8 mouse cellular contexts compared by ENCODE assay signal in the genomic region with DNA sequence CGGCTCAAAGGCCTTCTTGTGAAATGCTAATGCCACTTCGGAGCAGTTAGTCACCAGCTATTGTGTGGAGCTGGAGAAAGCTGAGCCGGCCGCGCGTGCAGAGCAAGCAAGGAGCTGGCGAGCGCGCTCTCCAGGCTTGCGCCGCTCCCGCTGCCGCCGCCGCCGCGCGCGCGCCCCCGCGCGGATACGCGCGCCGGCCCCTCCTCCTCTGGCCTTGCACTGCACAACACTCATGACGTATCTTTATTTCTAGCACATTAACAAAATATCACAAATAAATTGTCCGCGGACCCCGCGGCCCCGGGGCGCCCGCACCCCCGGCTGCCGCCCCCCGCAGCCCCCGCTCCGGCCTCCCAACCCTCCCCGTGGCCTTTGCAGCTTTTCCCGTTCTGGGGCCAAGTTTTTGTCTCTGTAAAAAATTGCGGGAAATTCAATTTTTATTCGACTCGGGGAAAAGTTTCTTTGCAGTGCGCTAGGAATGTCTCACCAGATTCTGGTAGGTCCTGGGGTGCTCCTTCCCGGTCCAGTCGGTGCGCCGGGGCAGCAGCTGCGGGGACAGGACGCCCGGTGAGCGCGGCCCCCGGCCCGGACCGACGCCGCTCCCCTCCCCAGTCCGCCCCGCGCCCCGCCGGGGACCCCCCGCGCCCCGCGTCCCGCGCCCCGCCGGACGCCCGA. TPM values are rescaled to one million over a fixed set of nuclear protein-coding genes. Genes with fewer than 3 reads are reported as not detected.
DNase-seq lines count a peak whose midpoint lies in the region; ATAC-seq and TF ChIP-seq lines count a peak whose summit lies in the region.

No protein-coding gene starts in this region.

- TF ChIP-seq CTCF in thymus, adult 2 months (IDR thresholded peaks at IDR 0.05; ENCODE audit: borderline replicate concordance, control insufficient read depth, extremely low read depth, insufficient read depth, low read length, poor library complexity), result 0 out of 2 replicates have a peak, but pooled peaks have one; percentile 31

- peaks cover 3% of the 10 kb centered on the region; the same call in 1 of the 2 replicates for H3K36me3 ChIP-seq in lung, embryonic 16.5 days (ENCODE audit: control insufficient read depth, insufficient read depth, low read length)
- no peaks in the 10 kb centered on the region for H3K36me3 ChIP-seq in thymus, adult 2 months (ENCODE audit: control insufficient read depth, insufficient read depth, low read length)

- H3K9me3 ChIP-seq in lung, embryonic 16.5 days (ENCODE audit: control insufficient read depth, low read length), result no peaks in the 10 kb centered on the region

- H3K4me2 ChIP-seq in lung, embryonic 16.5 days (ENCODE audit: low read depth, low read length), result peak overlapping the region; percentile 74

- peak overlapping the region; percentile 99 for H3K27ac ChIP-seq in lung, embryonic 16.5 days (ENCODE audit: low read length)
- H3K27ac ChIP-seq in thymus, adult 2 months (ENCODE audit: control insufficient read depth, insufficient read depth, low read length), result peak overlapping the region; percentile 87; the same call in 1 of the 2 replicates

- ATAC-seq in hematopoietic stem cell, adult 5-6 weeks (replicated peaks in 1 of 2; ENCODE audit: insufficient read depth in 1 of 2, low FRiP score in 2 of 2, low TSS enrichment in 1 of 2, low read depth in 1 of 2, poor library complexity in 2 of 2, severe bottlenecking in 2 of 2), result peak; percentile 51 to 65; a peak in 3 of 4 replicates
- ATAC-seq in lung, embryonic 16.5 days (ENCODE audit: low read depth), result peak; percentile 88

- DNase-seq in MN1 (ENCODE audit: low spot score), result peak; percentile 90
- peak; percentile 80 for DNase-seq in cerebellum, adult 8-10 months
- DNase-seq in forelimb bud, embryonic 11.5 days (ENCODE audit: low read depth, low spot score), result peak; percentile 83
- DNase-seq in layer of hippocampus, adult 9-11 months, result peak; percentile 93
- DNase-seq in ovary, adult 18-20 months (ENCODE audit: low spot score), result peak; percentile 84
- peak; percentile 76 for DNase-seq in thymus, adult 2 months

- H3K4me1 ChIP-seq in lung, embryonic 16.5 days (replicated peaks; ENCODE audit: control insufficient read depth, insufficient read depth, low read length), result peaks cover 7% of the 10 kb centered on the region
- H3K4me1 ChIP-seq in thymus, adult 2 months (replicated peaks; ENCODE audit: control insufficient read depth, insufficient read depth, low read length), result no peaks in the 10 kb centered on the region

- under 1% methylated on average over 62 of the region's 75 CpGs for WGBS in lung, embryonic 16.5 days
- 2% methylated on average over 74 of the region's 75 CpGs for WGBS in thymus, adult 2 months

- no peaks in the 10 kb centered on the region for H3K27me3 ChIP-seq in lung, embryonic 16.5 days (ENCODE audit: control insufficient read depth, insufficient read depth, low read depth, low read length)
- no peaks in the 10 kb centered on the region for H3K27me3 ChIP-seq in thymus, adult 2 months (ENCODE audit: control insufficient read depth, insufficient read depth, low read length)

- peak overlapping the region; percentile 68 for H3K4me3 ChIP-seq in lung, embryonic 16.5 days (ENCODE audit: low read length)
- H3K4me3 ChIP-seq in thymus, adult 2 months (ENCODE audit: control insufficient read depth, insufficient read depth, low read length), result peak overlapping the region; percentile 96

- TF ChIP-seq POLR2A in thymus, adult 2 months (IDR thresholded peaks at IDR 0.05; ENCODE audit: control insufficient read depth, extremely low read depth, insufficient read depth, low read length, poor library complexity), result 0 out of 2 replicates have a peak, but pooled peaks have one; percentile 52

- H3K9ac ChIP-seq in lung, embryonic 16.5 days (ENCODE audit: low read length), result peak overlapping the region; percentile 87

RNA-seq across cellular contexts. Expression of a gene that starts 1.0 kb away (rescaled TPM):
- 213 and 221 TPM in 2 replicates for total RNA-seq in hematopoietic stem cell, adult 5-6 weeks (2017)
- polyA plus RNA-seq in lung, embryonic 16.5 days (2015; fragmentation: Nextera tagmentation; extraction: Ambion mirVana), result 77.9 and 79.3 TPM in 2 replicates
- 9.1 and 11.8 TPM in 2 replicates for polyA plus RNA-seq in thymus, adult 2 months (2012; rRNA removed)

Comparison
In these comparisons a context has a peak if more than half of its experiments do, and no peak if none do; other contexts are left out.
1. Peak in every context shown above with its lines: DNase-seq, ATAC-seq, H3K4me3 ChIP-seq and H3K27ac ChIP-seq.